Mouse (Mus musculus) urinary bladder, postnatal 14 days (tissue): Measurements from ENCODE around the gene Tm7sf3.

Source experiments
- DNase-seq: peaks from one replicate; pipeline ENCODE4 v3.0.0; 2021; ENCODE audit warnings: low spot score

Gene Tm7sf3

DNA sequence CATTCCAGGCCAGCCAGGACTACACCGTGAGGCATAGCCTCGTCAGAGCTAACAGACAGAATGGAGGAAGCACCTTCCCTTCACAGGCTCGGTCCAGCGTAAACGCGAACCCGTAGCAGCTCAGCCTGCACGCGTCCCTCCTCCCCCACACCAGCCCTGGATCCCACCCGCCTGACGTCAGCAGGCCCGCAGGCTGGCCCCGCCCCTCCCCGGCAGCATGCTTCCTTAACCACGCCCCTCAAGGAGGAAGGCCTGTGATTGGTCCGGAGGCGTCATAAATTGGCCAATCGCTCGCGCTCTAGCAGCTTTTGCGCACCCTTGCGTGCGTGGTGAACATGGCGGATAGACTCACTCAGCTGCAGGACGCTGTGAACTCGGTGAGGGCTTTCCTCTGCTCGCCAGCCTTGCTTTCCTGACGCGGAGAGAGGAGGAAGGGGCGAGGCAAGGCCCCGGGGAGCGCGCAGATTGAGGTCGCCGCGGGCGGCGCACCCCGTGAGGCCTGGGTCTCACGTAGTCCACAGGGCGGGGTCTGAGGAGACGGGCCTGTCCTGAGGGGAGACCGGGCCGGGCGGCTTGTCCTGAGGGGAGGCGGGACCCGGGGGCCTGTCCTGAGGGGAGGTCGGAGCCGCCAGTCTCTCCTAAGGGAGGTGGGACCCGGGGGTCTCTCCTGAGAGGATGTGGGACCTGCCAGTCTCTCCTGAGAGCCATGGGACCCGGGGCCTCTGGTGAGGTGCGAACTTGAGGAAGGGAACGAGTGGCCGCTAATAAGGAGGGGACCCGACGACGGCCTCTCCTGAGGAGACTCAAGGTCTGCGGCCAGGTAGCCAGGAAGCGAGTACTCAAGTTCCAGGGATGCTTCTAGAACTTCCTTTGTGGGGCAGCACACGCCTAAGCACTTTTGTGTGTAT is at the start of gene Tm7sf3, which contains the start of gene Med21:
TSS of gene Tm7sf3 (minus strand) at position 549 of the 908 bp plus-strand sequence.
TSS of gene Med21 (plus strand) at position 272 of the 908 bp plus-strand sequence.
- DNase-seq, result peak; percentile 99

DNA sequence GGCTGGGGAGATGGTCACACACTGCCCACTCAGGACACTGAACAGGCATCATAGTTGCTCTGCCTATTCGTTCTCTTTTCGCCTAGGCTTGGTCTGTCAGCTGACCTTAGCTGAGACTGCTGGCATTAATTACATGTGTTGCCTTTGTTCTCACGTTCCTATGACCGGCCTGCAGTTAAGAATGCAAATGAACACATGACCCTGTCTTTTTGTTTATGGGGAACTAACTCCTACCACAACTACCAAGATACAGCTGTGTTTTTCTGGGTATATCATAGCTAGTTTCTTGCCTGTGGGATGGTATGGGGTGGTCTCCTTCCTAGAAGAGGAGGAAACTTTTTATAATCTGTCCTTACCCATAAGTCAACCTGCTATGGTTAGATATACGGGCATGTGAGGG is 46.2 kb upstream of the Tm7sf3 start:
- DNase-seq, result no peak

DNA sequence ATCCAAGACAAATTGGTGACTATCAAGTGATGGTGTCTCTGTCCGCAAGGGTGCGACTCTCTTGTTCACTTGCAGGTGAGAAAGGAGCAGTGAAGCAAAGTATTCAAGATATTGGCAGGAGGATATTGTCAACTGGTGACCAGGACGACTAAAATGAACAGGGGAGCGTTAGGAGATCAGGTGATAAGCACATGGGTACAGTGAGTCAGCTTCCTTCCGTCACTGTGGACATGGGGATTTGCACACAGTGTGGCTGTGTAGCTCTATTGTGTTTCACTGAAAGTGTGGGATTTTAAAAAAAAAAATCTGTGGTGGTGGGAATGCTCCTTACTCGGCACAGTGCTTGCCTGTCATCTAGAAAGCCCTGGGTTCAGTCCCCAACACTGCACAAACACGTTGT is 45.4 kb upstream of the Tm7sf3 start:
- no peak for DNase-seq

DNA sequence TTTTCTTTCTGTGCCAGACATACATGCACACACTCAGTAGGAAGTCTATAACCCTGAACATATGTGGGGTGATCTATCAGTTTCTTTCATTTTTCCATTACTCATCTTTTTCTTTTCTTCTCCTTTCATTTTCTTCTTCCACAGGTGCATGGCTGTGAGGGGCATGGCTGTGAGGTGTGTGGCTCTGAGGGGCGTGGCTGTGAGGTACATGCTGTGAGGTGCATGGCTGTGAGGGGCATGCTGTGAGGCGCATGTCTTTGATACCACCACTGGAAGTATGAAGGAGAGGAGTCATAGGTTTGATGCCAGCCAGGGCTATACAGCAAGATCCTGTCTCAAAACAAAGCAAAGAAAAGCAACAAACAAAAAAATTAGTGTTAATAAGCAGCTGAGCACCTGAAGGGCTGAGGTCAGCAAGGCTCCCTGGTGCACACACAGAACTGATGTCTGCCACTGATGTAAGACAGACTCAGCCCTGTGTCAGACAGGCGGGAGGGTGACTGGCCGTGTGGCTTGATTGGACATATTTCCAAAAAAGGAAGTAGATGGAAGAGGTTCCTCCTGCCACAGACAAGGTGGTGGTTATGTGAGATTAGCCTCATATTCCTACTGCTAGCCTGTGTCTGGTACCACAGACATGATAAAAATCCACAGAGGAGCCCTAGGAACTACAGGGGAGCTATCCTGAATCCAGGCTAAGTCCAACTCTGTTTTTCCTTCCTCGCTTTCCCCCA is 44.0 kb upstream of the Tm7sf3 start:
- DNase-seq, result no peak

DNA sequence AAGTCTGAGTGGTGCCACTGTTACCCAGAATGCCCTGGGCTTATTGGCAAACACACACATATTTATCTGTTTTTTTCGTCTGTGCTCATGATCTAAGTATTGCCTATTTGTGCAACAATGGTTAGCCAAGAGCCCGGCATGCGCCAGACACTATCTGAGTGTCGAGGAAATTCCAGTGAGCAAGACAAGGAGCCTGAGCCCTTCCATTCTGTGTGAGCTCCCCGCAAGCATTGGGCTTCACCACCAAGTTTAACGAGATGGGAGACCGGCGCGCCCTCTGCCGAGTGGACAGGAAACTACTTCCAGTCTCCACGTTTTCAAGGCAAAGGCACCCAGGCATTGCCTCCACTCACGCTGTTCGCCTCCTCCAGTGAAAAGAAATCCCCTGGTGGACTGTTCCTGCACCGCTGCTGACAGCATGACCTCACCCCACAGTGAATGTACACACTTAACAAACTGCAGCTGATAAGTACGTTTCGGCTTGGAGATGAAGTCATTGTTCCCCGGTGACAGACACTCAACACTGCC is 43.2 kb upstream of the Tm7sf3 start:
- DNase-seq, result peak; percentile 46

DNA sequence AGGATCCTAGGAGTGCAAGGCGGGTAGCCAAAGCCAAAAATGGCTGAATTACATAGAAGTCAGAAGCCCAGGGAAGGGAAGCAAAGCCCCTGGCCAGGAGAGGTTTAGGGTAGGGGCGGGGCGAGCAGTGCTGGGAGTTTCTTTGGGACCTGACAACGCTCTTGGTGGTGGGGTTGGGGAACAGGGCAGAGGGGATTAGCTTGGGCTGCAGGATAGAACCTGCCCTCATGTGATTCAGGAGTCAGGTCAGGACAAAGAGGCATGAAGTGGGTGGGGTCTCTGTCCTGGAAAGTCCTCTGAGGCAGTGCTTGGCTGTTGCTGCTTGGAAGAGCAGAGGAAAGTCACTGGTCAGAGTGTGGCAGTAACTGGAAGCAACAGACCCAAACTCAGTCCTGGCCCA is 41.3 kb upstream of the Tm7sf3 start:
- DNase-seq, result no peak

DNA sequence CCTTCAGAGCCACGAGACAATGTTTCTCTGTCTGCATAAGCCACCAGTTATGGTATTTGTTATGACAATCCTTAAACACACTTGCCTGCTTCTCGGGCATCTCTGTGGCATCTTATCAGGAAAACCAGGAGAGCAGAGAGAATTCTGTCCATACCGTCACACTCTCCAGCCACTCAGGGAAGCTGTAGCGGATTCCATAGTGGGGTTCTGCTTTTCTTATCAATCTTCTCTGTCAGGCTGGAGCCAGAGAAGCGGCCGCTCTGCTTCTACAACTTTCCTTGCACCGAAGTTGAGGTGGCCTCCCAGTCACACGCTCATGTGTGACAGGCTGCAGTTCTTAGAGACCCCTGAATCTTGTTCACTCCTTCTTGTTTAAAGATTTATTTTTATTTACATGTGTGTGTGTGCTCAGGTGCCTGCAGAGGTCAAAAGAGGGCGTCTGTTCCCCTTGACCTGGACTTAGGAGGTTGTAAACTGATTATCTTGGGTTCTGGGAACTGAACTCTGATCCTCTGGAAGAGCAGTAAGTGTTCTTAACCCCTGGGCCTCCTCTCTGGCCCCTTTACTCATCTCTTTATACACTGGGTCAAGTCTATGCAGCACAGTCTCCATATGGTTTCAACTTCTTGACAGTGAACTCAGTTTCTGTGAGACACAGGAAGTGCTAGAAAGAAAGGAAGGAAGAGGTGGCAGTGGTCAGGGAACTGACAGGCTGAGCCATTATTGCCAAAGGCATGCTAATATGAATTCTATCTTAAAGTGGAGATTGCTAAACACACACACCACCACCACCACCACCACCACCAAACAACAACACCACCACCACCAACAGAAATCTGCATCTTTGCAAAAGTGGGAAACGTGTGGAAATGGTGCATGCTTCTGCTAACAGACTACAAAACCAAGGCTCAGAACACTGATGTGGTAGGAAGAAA is 35.8 kb upstream of the Tm7sf3 start:
- DNase-seq, result no peak

DNA sequence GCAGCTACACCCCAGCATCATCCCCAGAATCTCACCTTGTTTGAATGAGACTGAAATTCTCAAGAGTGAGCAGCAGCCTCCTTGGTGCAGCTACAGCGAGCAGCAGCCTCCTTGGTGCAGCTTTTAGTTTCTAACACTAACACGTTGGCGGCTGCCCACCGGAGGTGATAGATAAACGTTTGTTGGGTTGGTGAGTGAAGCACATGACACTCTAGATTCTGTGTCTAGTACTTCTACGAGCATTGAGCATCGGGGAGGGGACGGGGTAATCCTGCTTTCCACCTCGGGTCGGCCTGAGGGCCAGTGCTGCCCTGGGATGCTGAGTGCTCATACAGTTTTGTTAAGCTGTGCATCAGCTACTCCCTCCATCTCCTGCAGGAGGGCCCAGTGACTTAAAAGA is 34.3 kb upstream of the Tm7sf3 start:
- no peak for DNase-seq

DNA sequence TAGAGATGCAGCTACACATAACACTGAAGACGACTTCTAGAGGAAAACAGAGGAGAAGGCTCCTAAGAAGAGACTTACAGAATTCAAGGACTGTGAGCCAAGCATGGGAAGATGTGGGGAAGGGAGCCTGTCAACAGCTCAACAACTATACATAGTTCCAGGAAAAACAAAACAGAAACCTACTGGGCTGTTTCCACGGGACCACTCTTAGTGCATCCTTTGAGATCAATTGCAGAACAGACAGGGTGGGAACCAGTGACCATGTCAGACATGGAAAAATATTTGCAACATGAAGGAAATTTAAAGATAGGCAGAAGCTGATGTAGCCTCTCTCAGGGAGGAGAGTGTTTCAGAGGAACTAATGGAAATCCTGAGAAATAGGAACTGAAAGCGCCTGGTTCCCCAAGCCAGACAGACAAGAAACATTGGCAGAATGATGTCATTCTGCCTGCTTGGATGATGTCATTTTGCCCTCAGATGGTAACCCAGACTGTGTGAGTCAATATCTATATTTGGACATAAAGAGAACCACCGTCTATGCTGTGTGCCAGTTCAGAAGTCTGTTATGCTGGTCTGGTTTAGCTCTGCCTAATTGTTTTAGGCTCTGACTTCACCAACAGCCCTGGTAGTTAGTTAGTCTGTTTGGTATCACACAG is 32.4 kb upstream of the Tm7sf3 start:
- DNase-seq, result no peak

DNA sequence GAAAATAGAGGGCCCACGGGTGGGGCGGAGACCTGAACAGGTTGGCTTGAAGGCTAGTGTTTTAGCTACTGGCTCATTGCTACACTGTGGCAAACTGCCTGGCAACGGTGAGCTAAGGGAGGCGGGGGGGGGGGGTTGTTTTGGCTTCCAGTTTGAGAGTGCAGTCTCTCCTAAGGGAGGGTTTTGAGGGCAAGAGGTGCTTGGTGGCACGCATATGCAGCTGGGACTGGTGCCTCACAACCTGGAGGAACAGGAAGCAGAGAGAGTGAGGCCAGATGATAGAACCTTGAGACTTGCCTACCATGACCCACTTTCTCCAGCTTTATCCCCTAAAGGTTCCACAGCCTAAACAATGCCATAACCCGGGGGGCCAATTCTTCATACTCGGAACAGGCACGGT is 31.8 kb upstream of the Tm7sf3 start:
- DNase-seq, result no peak

DNA sequence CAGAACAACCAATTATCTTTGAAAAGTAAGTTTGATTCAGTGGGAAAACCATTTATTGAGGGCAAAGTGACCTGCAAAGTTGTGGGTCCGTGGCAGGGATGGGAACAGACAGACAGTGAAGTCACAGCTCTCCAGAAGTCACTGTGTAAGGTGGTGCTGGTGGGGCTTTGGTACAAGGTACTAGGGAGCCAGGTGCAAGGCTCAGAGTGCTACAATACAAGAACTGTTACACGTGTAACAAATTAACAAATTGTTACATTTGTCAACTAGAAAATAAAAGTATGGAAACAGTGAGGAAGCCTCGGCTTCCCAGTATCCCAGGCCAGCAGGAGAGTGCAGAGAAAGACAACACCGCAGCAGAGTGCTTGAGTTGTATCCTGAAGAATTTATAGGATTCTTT is 31.1 kb upstream of the Tm7sf3 start:
- no peak for DNase-seq

DNA sequence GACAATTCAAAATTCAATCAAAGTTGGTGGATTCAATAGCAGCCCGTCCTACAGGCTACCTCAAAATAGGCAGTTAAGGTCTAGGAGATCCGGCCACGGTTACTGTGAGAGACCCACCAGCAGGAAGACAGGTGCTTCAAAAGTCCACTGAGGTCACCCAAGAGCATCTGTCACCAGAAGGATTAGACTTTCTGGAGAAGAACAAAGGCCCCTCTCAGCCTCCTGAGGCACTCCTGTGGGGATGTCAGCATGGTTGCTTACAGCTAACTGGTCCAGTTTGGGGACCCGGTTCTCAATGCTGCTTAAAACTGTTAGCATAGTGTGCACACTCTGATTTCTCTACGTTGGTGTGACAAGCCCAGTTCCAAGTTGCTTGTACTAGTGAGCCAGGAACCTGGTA is 29.5 kb upstream of the Tm7sf3 start:
- no peak for DNase-seq

DNA sequence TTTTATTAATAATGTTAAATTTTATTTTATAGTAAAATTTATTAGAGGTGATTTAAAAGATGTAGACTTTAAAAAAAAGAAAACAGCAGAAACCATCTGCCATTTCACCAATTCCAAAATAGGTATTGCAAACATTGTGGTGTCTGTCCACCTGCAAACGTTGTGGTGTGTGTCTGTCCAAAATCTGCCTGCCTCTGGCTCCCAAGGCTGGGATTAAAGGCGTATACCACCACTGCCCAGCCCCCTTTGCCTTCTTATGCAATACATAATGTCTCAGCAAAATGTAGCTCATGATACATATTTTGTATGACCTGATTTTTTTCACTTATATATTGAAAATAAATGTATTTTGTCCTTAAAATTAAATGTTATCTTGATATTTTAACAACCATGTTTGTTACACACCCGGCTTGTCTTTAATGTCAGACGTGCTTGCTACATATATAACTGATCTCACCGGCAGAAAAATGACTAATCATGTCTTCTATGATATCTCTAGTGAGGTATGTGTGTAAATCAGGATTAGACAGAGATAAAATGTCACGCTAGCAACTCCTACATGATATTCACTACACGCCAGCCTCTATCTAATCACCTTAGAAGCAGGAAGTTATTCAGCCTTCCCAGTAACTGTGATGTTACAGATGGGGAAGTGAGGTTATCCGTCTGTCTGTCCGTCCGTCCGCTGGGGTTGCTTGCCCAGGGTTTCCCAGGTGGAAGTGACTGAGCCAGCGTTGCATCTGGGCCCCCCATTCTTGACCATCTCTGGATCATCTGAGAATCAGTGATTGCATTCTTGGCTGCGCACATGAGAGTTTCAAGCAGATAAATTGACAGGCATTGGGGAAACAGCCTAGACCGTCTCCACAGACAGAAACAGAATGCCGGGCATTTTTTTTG is 28.6 kb upstream of the Tm7sf3 start:
- DNase-seq, result no peak

DNA sequence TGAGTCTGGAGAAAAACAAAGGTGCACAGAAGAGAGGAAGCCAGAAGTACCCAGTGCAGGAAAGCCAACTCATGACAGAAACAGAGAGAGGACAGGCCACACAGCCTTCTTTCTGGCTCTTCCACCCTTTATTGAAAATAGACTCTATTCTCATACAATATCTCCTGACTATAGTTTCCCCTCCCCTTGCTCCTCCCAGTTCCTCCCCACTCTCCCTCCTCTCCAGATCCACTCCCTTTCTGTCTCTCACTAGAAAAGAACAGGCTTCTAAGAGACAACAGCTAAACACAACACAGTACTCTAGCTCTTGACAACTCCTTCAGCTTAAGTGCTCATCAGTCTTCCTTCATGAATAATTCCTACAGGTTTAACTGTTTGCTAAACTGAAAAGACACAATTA is 26.0 kb upstream of the Tm7sf3 start:
- DNase-seq, result no peak

DNA sequence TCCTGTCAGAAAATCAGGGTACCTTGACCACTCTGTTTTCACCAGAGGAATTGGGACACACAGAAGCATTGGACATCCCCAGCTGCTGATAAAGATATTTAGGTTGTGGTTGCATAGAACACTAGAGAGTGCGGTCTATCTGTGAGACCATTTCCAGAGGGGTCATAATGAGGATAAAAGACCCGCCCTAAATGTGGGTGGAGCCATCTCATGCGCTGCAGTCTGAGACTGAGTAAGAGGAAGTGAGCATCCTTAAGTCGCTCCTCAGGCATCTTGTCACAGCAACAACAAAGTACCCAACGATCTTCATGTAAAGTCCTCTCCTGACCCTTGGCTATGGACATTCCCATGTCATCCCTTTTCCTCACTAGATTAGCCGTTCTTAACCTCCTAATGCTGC is 24.2 kb upstream of the Tm7sf3 start:
- no peak for DNase-seq

DNA sequence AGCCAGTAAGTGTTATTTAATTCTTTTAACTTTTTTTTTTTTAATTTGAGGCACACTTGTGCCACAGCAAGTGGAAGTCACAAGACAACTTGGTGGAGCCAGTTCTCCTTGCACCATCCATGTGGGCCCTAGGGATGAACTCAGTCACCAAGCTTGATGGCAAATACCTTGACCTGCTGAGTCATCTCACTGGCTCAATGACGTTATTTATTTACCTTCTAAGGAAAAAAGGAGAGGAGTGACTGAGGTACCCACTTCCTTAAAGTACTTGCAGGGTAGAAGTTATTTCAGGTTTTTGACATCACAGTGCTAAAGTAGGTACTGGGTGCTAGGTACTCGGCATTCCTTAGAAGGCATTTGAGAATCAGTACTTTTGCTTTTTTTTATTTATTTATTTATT is 22.8 kb upstream of the Tm7sf3 start:
- no peak for DNase-seq

DNA sequence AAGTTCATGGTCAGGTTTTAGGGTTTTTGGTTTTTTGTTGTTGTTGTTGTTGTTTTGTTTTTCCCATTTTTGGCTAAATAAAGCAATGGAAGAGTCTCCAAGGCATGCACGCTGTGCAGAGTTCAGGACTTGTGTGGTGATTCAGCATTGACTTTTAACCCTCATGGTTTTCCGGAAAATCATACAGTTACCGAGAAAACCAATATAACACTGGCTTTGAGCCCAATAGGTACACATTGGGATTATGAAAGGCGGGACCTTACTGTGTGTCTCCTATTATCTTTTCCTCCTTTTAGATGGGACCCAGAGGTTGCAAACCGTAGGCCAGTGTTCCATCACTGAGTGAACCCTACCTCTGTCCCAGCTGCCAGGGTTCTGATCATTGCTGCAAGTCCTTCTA is 22.3 kb upstream of the Tm7sf3 start:
- DNase-seq, result no peak

DNA sequence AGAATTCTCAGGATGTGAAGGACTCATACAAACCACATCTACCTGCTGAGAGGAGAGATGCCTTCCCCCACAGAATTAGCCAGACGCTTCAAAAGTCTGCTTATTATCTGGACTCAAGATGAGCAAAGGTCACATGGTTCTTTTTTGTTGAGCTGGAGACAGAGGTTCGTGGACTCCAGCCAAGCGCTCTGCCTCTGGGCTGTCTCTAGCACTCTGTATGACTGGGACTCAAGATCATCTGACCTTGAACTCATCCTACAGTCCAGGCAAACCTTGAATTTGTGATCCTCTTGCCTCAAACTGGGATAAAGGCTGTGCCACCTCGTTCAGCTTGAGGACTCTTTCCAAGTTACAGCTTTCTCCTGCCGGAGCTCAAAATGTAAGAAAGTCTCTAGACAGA is 21.5 kb upstream of the Tm7sf3 start:
- no peak for DNase-seq

DNA sequence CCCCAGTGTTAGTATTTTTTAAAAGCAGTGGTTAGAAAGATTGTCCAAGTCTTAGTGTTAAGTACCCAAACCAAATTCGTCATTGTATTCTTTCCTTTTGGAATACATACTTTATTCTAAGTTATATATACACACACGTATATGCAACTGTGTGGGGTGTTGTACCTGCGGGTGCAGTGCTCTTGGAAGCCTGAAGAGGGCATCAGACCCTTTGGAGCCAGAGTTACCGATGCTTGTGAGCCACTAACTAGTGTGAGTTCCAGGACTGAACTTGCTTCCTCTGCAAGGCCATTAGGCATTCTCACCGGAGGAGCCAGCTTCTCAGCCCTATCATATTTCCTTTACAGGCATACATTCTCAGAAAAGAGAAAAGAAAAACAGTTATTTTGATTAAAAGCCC is 20.1 kb upstream of the Tm7sf3 start:
- DNase-seq, result peak; percentile 22

DNA sequence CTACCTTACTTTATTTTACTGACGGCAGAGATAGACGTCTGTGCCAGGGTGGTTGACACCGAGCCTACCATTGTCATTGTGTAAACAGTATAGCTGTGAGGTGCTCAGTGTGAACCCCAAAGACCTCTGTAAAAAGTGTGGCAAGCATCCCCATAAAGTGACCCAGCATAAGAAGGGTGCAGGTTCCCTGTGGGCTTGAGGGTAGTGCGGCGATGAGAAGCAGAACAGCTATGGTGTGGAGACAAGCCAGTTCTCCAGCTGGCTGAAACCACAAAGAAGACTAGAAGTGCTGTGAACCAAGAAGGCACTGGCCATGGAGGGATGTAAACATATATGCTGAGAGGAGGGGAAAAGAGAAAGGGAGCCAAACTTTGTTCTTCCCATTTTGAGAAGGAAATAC is 19.0 kb upstream of the Tm7sf3 start:
- no peak for DNase-seq
